Mouse (Mus musculus): ENCODE measurements at regions not wholly inside any gene's neighbourhood (a gene's known extent, or its start where the extent isn't known, plus 50 kb on each side); places are given as distances from the start of the nearest gene placed in this dataset.
"Not testable (repeated sequence)": the region's sequence is repeated elsewhere in the genome, so short reads cannot be mapped to it uniquely, and the experiment has no call there.

GRCm38 (mm10) chr6:31817640-31818039, 232.4 kb upstream of the 1700012A03Rik start:
- no peak for DNase-seq (ENCODE audit: low spot score in 2 of 2)

- DNase-seq (ENCODE audit: low spot score in 2 of 2), result no peak
Measured at GRCm38 (mm10) chr6:31811890-31812289, 238.2 kb upstream of the 1700012A03Rik start.

GRCm38 (mm10) chr6:31810602-31811512, 239.2 kb upstream of the 1700012A03Rik start:
- DNase-seq (ENCODE audit: low spot score in 2 of 2), result no peak

- not testable (repeated sequence) for DNase-seq (ENCODE audit: low spot score in 2 of 2)
Measured at GRCm38 (mm10) chr6:31804468-31804867, 240.7 kb upstream of the Podxl start.

- not testable (repeated sequence) for DNase-seq (ENCODE audit: low spot score in 2 of 2)
Measured at GRCm38 (mm10) chr6:31803222-31803621, 239.4 kb upstream of the Podxl start.

- DNase-seq (ENCODE audit: low spot score in 2 of 2), result no peak
Measured at GRCm38 (mm10) chr6:31791547-31791946, 227.8 kb upstream of the Podxl start.

GRCm38 (mm10) chr6:31790906-31791305, 227.1 kb upstream of the Podxl start:
- no peak for DNase-seq (ENCODE audit: low spot score in 2 of 2)

GRCm38 (mm10) chr6:31776841-31777240, 213.1 kb upstream of the Podxl start:
- DNase-seq (ENCODE audit: low spot score in 2 of 2), result no peak

- no peak for DNase-seq (ENCODE audit: low spot score in 2 of 2)
Measured at GRCm38 (mm10) chr6:31771916-31772315, 208.1 kb upstream of the Podxl start.

- DNase-seq (ENCODE audit: low spot score in 2 of 2), result no peak
Measured at GRCm38 (mm10) chr6:31745589-31745988, 181.8 kb upstream of the Podxl start.

- no peak for DNase-seq (ENCODE audit: low spot score in 2 of 2)
Measured at GRCm38 (mm10) chr6:31731391-31731790, 167.6 kb upstream of the Podxl start.

GRCm38 (mm10) chr6:31719614-31720013, 155.8 kb upstream of the Podxl start:
- DNase-seq (ENCODE audit: low spot score in 2 of 2), result no peak

GRCm38 (mm10) chr6:31718843-31719242, 155.1 kb upstream of the Podxl start:
- no peak for DNase-seq (ENCODE audit: low spot score in 2 of 2)

GRCm38 (mm10) chr6:31717531-31717930, 153.8 kb upstream of the Podxl start:
- peak in 1 of 2 experiments; percentile 35 for DNase-seq (ENCODE audit: low spot score in 2 of 2)

GRCm38 (mm10) chr6:31707256-31707655, 143.5 kb upstream of the Podxl start:
- DNase-seq (ENCODE audit: low spot score in 2 of 2), result no peak

GRCm38 (mm10) chr6:31704191-31704590, 140.4 kb upstream of the Podxl start:
- DNase-seq (ENCODE audit: low spot score in 2 of 2), result no peak

- peak; percentile 39 to 44 for DNase-seq (ENCODE audit: low spot score in 2 of 2)
Measured at GRCm38 (mm10) chr6:31702931-31703330, 139.2 kb upstream of the Podxl start.

- no peak for DNase-seq (ENCODE audit: low spot score in 2 of 2)
Measured at GRCm38 (mm10) chr6:31695885-31696284, 132.1 kb upstream of the Podxl start.

GRCm38 (mm10) chr6:31693047-31693446, 129.3 kb upstream of the Podxl start:
- no peak for DNase-seq (ENCODE audit: low spot score in 2 of 2)

- DNase-seq (ENCODE audit: low spot score in 2 of 2), result no peak
Measured at GRCm38 (mm10) chr6:31692024-31692423, 128.2 kb upstream of the Podxl start.

- no peak for DNase-seq (ENCODE audit: low spot score in 2 of 2)
Measured at GRCm38 (mm10) chr6:31680101-31680500, 116.3 kb upstream of the Podxl start.

GRCm38 (mm10) chr6:31665671-31666486, 102.1 kb upstream of the Podxl start:
- DNase-seq (ENCODE audit: low spot score in 2 of 2), result peak; percentile 18 to 20

Measured in layer of hippocampus, postnatal 10 days (tissue).